Mouse (Mus musculus): Measurements from ENCODE around the gene Osgep. TPM values are rescaled to one million over a fixed set of nuclear protein-coding genes. Genes with fewer than 3 reads are reported as not detected.
"Not testable (repeated sequence)": the region's sequence is repeated elsewhere in the genome, so short reads cannot be mapped to it uniquely, and the experiment has no call there.

The Osgep gene
- polyA plus RNA-seq, 1 experiment from 2014 or later = 117 TPM

- not testable (repeated sequence) for H3K27ac ChIP-seq (ENCODE audit: low read length); ATAC-seq; H3K27me3 ChIP-seq (ENCODE audit: control insufficient read depth, insufficient read depth, low read depth, low read length); H3K9me3 ChIP-seq (replicated peaks; ENCODE audit: control insufficient read depth, low read length, poor library complexity, severe bottlenecking)
- Histone ChIP-seq H3K36me3 (ENCODE audit: control insufficient read depth, insufficient read depth, low read length) (peaks cover 11% of the 10 kb centered on the region), H3K4me3 (ENCODE audit: low read depth, low read length) (peak overlapping the region; percentile 64), H3K4me2 (ENCODE audit: low read length) (peak overlapping the region; percentile 78), H3K9ac (ENCODE audit: low read depth, low read length) (peak overlapping the region; percentile 73; the same call in 1 of the 2 replicates), H3K4me1 (ENCODE audit: control insufficient read depth, insufficient read depth, low read length) (peaks cover 17% of the 10 kb centered on the region)
- WGBS = 79% methylated on average over 1 of the region's 1 CpGs
Measured at GRCm38 (mm10) chr14:50923437-50923836, 1.3 kb downstream of the Osgep start.

GRCm38 (mm10) chr14:50911356-50911755, 13.3 kb downstream of the Osgep start:
- no peak overlapping the region for H3K4me2 ChIP-seq (ENCODE audit: low read length)
- peaks cover 25% of the 10 kb centered on the region for H3K36me3 ChIP-seq (ENCODE audit: control insufficient read depth, insufficient read depth, low read length)
- 45% methylated on average over 3 of the region's 3 CpGs for WGBS
- H3K9me3 ChIP-seq (replicated peaks; ENCODE audit: control insufficient read depth, low read length, poor library complexity, severe bottlenecking) = no peaks in the 10 kb centered on the region
- H3K4me3 ChIP-seq (ENCODE audit: low read depth, low read length) = no peak overlapping the region
- no peak overlapping the region for H3K27ac ChIP-seq (ENCODE audit: low read length)
- no peak for ATAC-seq
- no peaks in the 10 kb centered on the region for H3K27me3 ChIP-seq (ENCODE audit: control insufficient read depth, insufficient read depth, low read depth, low read length)
- no peak overlapping the region for H3K9ac ChIP-seq (ENCODE audit: low read depth, low read length)
- no peaks in the 10 kb centered on the region for H3K4me1 ChIP-seq (ENCODE audit: control insufficient read depth, insufficient read depth, low read length)

GRCm38 (mm10) chr14:50908126-50908525, 16.6 kb downstream of the Osgep start:
- no peak for ATAC-seq
- 83% methylated on average over 4 of the region's 4 CpGs for WGBS
- no peaks in the 10 kb centered on the region for H3K27me3 ChIP-seq (ENCODE audit: control insufficient read depth, insufficient read depth, low read depth, low read length)
- peaks cover 3% of the 10 kb centered on the region; the same call in 1 of the 2 replicates for H3K4me1 ChIP-seq (ENCODE audit: control insufficient read depth, insufficient read depth, low read length)
- H3K36me3 ChIP-seq (ENCODE audit: control insufficient read depth, insufficient read depth, low read length) = no peaks in the 10 kb centered on the region
- H3K4me3 ChIP-seq (ENCODE audit: low read depth, low read length) = no peak overlapping the region
- H3K9me3 ChIP-seq (replicated peaks; ENCODE audit: control insufficient read depth, low read length, poor library complexity, severe bottlenecking) = no peaks in the 10 kb centered on the region
- no peak overlapping the region for H3K4me2 ChIP-seq (ENCODE audit: low read length)
- H3K9ac ChIP-seq (ENCODE audit: low read depth, low read length) = no peak overlapping the region
- H3K27ac ChIP-seq (ENCODE audit: low read length) = no peak overlapping the region

- not testable (repeated sequence) for H3K36me3 ChIP-seq (ENCODE audit: control insufficient read depth, insufficient read depth, low read length); H3K4me2 ChIP-seq (ENCODE audit: low read length); H3K27ac ChIP-seq (ENCODE audit: low read length); H3K4me1 ChIP-seq (ENCODE audit: control insufficient read depth, insufficient read depth, low read length); H3K4me3 ChIP-seq (ENCODE audit: low read depth, low read length); H3K9me3 ChIP-seq (replicated peaks; ENCODE audit: control insufficient read depth, low read length, poor library complexity, severe bottlenecking); ATAC-seq; H3K27me3 ChIP-seq (ENCODE audit: control insufficient read depth, insufficient read depth, low read depth, low read length); H3K9ac ChIP-seq (ENCODE audit: low read depth, low read length)
Measured at GRCm38 (mm10) chr14:50905327-50905726, 19.4 kb downstream of the Osgep start.

- Histone ChIP-seq H3K36me3 (ENCODE audit: control insufficient read depth, insufficient read depth, low read length) (no peaks in the 10 kb centered on the region), H3K4me1 (ENCODE audit: control insufficient read depth, insufficient read depth, low read length) (peaks cover 3% of the 10 kb centered on the region; the same call in 1 of the 2 replicates), H3K9me3 (replicated peaks; ENCODE audit: control insufficient read depth, low read length, poor library complexity, severe bottlenecking) (no peaks in the 10 kb centered on the region), H3K4me3 (ENCODE audit: low read depth, low read length) (no peak overlapping the region), H3K27ac (ENCODE audit: low read length) (no peak overlapping the region), H3K4me2 (ENCODE audit: low read length) (no peak overlapping the region), H3K9ac (ENCODE audit: low read depth, low read length) (no peak overlapping the region), H3K27me3 (ENCODE audit: control insufficient read depth, insufficient read depth, low read depth, low read length) (no peaks in the 10 kb centered on the region)
- no peak for ATAC-seq
- 87% methylated on average over 4 of the region's 4 CpGs for WGBS
Measured at GRCm38 (mm10) chr14:50904828-50905129, 19.9 kb downstream of the Osgep start.

GRCm38 (mm10) chr14:50903973-50904827, 20.5 kb downstream of the Osgep start:
- Histone ChIP-seq H3K36me3 (ENCODE audit: control insufficient read depth, insufficient read depth, low read length) (no peaks in the 10 kb centered on the region), H3K4me3 (ENCODE audit: low read depth, low read length) (peak overlapping the region; percentile 36), H3K27ac (ENCODE audit: low read length) (peak overlapping the region; percentile 68), H3K9me3 (replicated peaks; ENCODE audit: control insufficient read depth, low read length, poor library complexity, severe bottlenecking) (no peaks in the 10 kb centered on the region), H3K4me1 (ENCODE audit: control insufficient read depth, insufficient read depth, low read length) (peaks cover 3% of the 10 kb centered on the region; the same call in 1 of the 2 replicates), H3K27me3 (ENCODE audit: control insufficient read depth, insufficient read depth, low read depth, low read length) (no peaks in the 10 kb centered on the region), H3K4me2 (ENCODE audit: low read length) (peak overlapping the region; percentile 60), H3K9ac (ENCODE audit: low read depth, low read length) (peak overlapping the region; percentile 70)
- WGBS = 2% methylated on average over 26 of the region's 26 CpGs
- peak; percentile 90 for ATAC-seq

GRCm38 (mm10) chr14:50897992-50898391, 26.7 kb downstream of the Osgep start:
- not testable (repeated sequence) for H3K27ac ChIP-seq (ENCODE audit: low read length); H3K27me3 ChIP-seq (ENCODE audit: control insufficient read depth, insufficient read depth, low read depth, low read length); H3K9ac ChIP-seq (ENCODE audit: low read depth, low read length); H3K9me3 ChIP-seq (replicated peaks; ENCODE audit: control insufficient read depth, low read length, poor library complexity, severe bottlenecking); H3K4me2 ChIP-seq (ENCODE audit: low read length); ATAC-seq; H3K4me3 ChIP-seq (ENCODE audit: low read depth, low read length); H3K36me3 ChIP-seq (ENCODE audit: control insufficient read depth, insufficient read depth, low read length)
- WGBS = 91% methylated on average over 2 of the region's 2 CpGs
- H3K4me1 ChIP-seq (ENCODE audit: control insufficient read depth, insufficient read depth, low read length) = peaks cover 12% of the 10 kb centered on the region

GRCm38 (mm10) chr14:50897374-50897765, 27.3 kb downstream of the Osgep start, which contains the start of gene Klhl33:
Gene Klhl33 (minus strand): TSS chr14:50897507.
- peak; percentile 54 for ATAC-seq
- 42% methylated on average over 7 of the region's 7 CpGs for WGBS

GRCm38 (mm10) chr14:50896747-50897373, 27.8 kb downstream of the Osgep start:
- peak; percentile 90 for ATAC-seq
- no peaks in the 10 kb centered on the region for H3K36me3 ChIP-seq (ENCODE audit: control insufficient read depth, insufficient read depth, low read length)
- peak overlapping the region; percentile 64 for H3K9ac ChIP-seq (ENCODE audit: low read depth, low read length)
- no peaks in the 10 kb centered on the region; the same call in 1 of the 2 replicates for H3K27me3 ChIP-seq (ENCODE audit: control insufficient read depth, insufficient read depth, low read depth, low read length)
- H3K4me3 ChIP-seq (ENCODE audit: low read depth, low read length) = peak overlapping the region; percentile 41
- 16% methylated on average over 23 of the region's 23 CpGs for WGBS
- H3K27ac ChIP-seq (ENCODE audit: low read length) = peak overlapping the region; percentile 28
- peak overlapping the region; percentile 65 for H3K4me2 ChIP-seq (ENCODE audit: low read length)
- H3K9me3 ChIP-seq (replicated peaks; ENCODE audit: control insufficient read depth, low read length, poor library complexity, severe bottlenecking) = no peaks in the 10 kb centered on the region
- H3K4me1 ChIP-seq (ENCODE audit: control insufficient read depth, insufficient read depth, low read length) = peaks cover 12% of the 10 kb centered on the region

More at GRCm38 (mm10) chr14:50897374-50897765, 27.3 kb downstream of the Osgep start, which contains the start of gene Klhl33:
- peak within 1 kb of the TSS; percentile 65 for H3K4me2 ChIP-seq (ENCODE audit: low read length)
- peak within 1 kb of the TSS; percentile 28 for H3K27ac ChIP-seq (ENCODE audit: low read length)
- H3K9ac ChIP-seq (ENCODE audit: low read depth, low read length) = peak within 1 kb of the TSS; percentile 64
- H3K36me3 ChIP-seq (ENCODE audit: control insufficient read depth, insufficient read depth, low read length) = no peaks in the 10 kb centered on the region
- no peaks in the 10 kb centered on the region; the same call in 1 of the 2 replicates for H3K27me3 ChIP-seq (ENCODE audit: control insufficient read depth, insufficient read depth, low read depth, low read length)
- H3K4me1 ChIP-seq (ENCODE audit: control insufficient read depth, insufficient read depth, low read length) = peaks cover 12% of the 10 kb centered on the region
- H3K9me3 ChIP-seq (replicated peaks; ENCODE audit: control insufficient read depth, low read length, poor library complexity, severe bottlenecking) = no peaks in the 10 kb centered on the region
- peak within 1 kb of the TSS; percentile 41 for H3K4me3 ChIP-seq (ENCODE audit: low read depth, low read length)
